Mouse (Mus musculus) spleen, postnatal 10 days (tissue): Measurements from ENCODE around the gene Mrgprb4.

Experiments used
- DNase-seq, 2 experiments: peaks; one replicate each; pipeline ENCODE4 v3.0.0; 2021 to 2022; ENCODE audit warnings: low spot score in 2 of 2

Gene Mrgprb4

DNA sequence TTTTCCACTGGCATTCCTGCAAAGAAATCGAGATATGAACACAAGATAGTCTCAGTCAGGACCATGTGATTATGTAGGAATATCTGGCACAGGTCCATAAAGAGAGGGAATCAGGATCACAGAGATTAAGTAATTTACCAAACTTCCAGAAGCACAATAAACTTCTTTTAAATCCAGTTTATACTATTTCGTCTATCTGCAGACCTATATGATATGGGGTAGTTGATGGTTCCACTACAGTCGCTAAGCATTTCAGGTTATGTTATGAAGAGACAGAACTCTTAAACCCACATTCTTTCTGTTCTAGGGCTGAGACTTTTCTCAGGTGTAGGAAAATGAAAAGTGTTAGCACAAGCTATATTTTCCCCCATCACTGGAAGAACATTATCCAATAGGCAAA is at the start of gene Mrgprb4:
TSS of gene Mrgprb4 (minus strand) at position 101 of the 400 bp plus-strand sequence.
- DNase-seq = no peak

DNA sequence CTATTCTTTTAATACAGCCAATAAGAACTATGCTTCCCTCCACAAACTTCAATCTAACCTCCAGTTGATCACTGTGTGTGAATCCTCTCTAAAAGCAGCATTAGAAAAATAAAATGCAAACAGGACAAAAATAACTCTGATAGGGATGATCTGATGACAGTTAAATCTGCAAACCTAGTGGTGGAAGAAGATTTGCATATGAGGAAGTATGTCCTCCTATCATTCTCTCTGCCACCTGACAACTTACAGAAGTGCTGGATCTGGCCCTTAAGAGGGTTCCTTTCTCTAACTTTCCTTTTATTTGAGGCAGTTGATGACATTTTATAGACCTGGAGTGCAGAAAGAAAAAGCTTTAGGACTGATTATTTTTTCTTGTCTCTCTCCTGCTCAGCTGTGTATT is 27.0 kb upstream of the Mrgprb4 start:
- no peak for DNase-seq

DNA sequence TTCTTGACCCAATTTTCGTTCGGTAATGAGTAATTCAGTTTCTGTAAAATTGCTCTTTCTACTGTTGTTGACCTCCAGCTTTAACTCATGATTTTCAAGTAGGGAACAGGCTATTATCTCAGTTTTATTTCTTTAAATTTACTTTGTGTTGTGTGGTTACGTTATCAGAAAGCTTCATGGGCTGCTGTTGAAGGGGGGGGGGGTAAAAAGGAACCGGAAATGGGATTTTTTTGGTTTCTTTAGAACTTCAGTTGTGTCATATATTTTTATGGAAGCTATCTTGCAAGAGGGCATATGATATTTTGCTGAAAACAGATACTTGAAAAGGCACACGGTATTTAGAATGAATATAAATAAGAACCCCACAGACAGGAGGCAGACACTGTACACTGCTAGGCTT is 26.0 kb upstream of the Mrgprb4 start:
- DNase-seq = no peak

DNA sequence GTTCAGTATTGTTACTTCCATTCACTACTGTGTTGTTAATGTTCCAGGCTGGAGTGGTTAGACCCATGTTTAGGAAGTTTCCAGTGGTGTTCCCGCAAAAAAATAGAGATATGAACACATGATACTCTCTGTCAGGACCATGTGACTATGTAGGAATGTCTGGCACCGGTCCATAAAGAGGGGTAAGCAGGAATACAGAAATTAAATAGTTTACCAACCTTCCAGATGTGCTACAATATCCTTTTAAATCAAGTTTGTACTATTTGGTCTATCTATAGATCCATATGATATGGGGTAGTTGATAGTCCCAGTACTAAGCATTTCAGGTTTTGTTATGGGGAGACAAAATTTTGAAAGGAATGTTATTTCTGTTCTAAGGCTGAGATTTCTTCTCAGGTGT is 30.2 kb downstream of the Mrgprb4 start, which contains the start of gene Mrgprb5:
TSS of gene Mrgprb5 (minus strand) at position 101 of the 400 bp plus-strand sequence.
- no peak for DNase-seq

DNA sequence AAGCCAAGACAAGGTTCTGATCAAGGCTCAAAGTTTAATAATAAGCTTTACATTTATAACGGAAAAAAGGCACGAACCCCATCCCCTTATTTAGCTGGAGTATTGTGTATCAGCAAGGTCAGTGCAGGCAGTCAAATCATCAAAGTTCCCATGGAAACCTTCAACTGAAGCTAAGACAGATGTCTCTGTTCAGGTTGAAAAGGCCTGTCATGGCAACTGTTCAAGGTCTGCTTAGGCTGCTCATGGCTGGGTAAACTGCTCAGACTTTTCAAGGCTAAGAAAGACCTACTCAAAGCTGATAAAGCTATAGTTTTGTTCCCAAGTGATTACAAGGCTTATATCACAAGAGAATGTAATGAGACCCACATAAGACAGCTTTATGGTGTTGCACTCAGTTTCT is 31.6 kb downstream of the Mrgprb4 start:
- no peak for DNase-seq
